Mouse (Mus musculus) stomach, postnatal 0 days (tissue): ENCODE data around the gene Psors1c2.

ENCODE experiments used
- CTCF ChIP-seq: IDR thresholded peaks from 2 replicates; pipeline ENCODE4 v1.5.1; 2016; ENCODE audit warnings: antibody characterized with exemption, low read depth, mild to moderate bottlenecking, moderate library complexity
- EP300 ChIP-seq: optimal IDR thresholded peaks from 2 replicates; pipeline ENCODE3; 2016; ENCODE audit warnings: antibody characterized with exemption

DNA sequence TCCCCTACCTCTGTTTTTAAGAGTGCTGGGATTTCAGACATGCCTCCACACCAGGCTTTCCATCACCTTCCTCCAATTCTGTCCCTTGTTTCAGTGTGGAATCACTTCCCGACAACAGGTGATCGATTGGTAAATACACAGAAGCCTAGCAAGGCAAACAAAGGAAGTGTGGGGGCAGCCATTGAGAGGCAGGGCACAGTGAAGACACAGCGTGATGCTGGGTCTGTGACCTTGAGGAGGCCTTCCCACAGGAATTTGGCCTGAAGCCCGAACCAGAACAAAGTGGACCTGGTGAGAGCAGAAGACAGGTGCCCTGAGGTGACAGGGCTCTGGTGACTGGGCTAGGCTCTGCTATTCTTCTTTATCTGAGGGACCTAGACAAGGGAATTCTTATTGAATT is 47.3 kb upstream of the Psors1c2 start:
- TF ChIP-seq CTCF (no peak), EP300 (no peak)
